Mouse (Mus musculus) limb, embryonic 13.5 days (tissue): ENCODE data around the gene Npr2. TPM values are rescaled to one million over a fixed set of nuclear protein-coding genes. Genes with fewer than 3 reads are reported as not detected.

Experiments
- ATAC-seq: fragments of 200-750 bp; cut with Nextera tagmentation; 2 replicates; pipeline ENCODE4 v1.8.0; 2017; ENCODE audit warnings: low read depth, moderate number of reproducible peaks, moderate TSS enrichment; ENCODE audit not compliant: low FRiP score
- H3K27ac ChIP-seq: fragments of 300-500 bp; sonication (generic); 2 replicates; pipeline ENCODE4 v1.5.1; 2015; ENCODE audit warnings: inconsistent platforms, mild to moderate bottlenecking, moderate library complexity
- H3K27me3 ChIP-seq: fragments of 300-500 bp; sonication (generic); 2 replicates; pipeline ENCODE4 v1.6.1; 2015; ENCODE audit warnings: mild to moderate bottlenecking, inconsistent platforms
- H3K36me3 ChIP-seq: fragments of 300-500 bp; sonication (generic); 2 replicates; pipeline ENCODE4 v1.6.1; 2015; ENCODE audit warnings: inconsistent platforms, mild to moderate bottlenecking, moderate library complexity
- H3K4me1 ChIP-seq: fragments of 300-500 bp; sonication (generic); 2 replicates; pipeline ENCODE4 v1.6.1; 2015; ENCODE audit warnings: inconsistent platforms
- H3K4me2 ChIP-seq: fragments of 300-500 bp; sonication (generic); replicated peaks from 2 replicates; pipeline ENCODE4 v1.6.1; 2015; ENCODE audit warnings: inconsistent platforms, mild to moderate bottlenecking, moderate library complexity
- H3K4me3 ChIP-seq: fragments of 300-500 bp; sonication (generic); 2 replicates; pipeline ENCODE4 v1.5.1; 2015; ENCODE audit warnings: moderate library complexity, mild to moderate bottlenecking, inconsistent platforms
- H3K9ac ChIP-seq: fragments of 300-500 bp; sonication (generic); 2 replicates; pipeline ENCODE4 v1.6.1; 2015; ENCODE audit warnings: mild to moderate bottlenecking, inconsistent platforms
- H3K9me3 ChIP-seq: fragments of 300-500 bp; sonication (generic); 2 replicates; pipeline ENCODE4 v1.6.1; 2016; ENCODE audit warnings: inconsistent platforms
- WGBS: fragments of 180-500 bp; shearing (Covaris S2); methylation state at CpG from one replicate; pipeline ENCODE4 v1.1.7; 2015; 5-methylcytosine and 5-hydroxymethylcytosine counted together
- polyA plus RNA-seq: library from polyadenylated mRNA; unstranded; fragments of >200 nt; fragmentation: Nextera tagmentation; extraction: Ambion mirVana; gene quantifications from 2 replicates; pipeline ENCODE4 v1.2.1, GENCODE M21; 2015

Gene Npr2
- polyA plus RNA-seq, 1 experiment from 2014 or later = 18.7 TPM

DNA sequence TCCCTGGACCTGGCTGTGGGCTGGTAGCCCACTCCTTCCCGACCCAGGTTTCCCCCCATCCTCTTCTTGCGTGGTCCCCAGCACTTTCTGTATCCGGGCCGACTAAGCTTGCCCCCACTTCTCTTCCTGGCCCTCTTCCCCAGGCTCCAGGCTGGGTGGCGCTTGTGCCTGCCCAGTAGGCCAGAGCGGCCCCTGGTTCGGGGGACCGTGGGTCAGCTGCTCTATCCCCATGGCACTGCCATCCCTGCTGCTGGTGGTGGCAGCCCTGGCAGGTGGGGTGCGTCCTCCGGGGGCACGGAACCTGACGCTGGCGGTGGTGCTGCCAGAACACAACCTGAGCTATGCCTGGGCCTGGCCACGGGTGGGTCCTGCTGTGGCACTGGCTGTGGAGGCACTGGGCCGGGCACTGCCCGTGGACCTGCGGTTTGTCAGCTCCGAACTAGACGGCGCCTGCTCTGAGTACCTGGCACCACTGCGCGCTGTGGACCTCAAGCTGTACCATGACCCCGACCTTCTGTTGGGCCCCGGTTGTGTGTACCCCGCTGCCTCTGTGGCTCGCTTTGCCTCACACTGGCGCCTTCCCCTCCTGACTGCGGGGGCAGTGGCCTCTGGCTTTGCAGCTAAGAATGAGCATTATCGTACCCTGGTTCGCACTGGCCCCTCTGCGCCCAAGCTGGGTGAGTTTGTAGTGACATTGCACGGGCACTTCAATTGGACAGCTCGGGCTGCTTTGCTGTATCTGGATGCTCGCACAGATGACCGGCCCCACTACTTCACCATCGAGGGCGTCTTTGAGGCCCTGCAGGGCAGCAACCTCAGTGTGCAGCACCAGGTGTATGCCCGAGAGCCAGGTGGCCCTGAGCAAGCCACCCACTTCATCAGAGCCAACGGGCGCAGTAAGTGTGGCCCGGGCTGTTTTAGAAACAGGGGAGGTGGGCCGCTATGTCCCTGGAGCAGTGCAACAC is 503 bp downstream of the Npr2 start:
- H3K9me3 ChIP-seq = no peaks in the 10 kb centered on the region
- peaks cover 45% of the 10 kb centered on the region for H3K4me1 ChIP-seq
- peak overlapping the region; percentile 94 for H3K4me2 ChIP-seq
- no peaks in the 10 kb centered on the region for H3K36me3 ChIP-seq
- ATAC-seq = 0 out of 2 replicates have a peak, but pooled peaks have one; percentile 25
- peaks cover 9% of the 10 kb centered on the region; the same call in 1 of the 2 replicates for H3K27me3 ChIP-seq
- peak overlapping the region; percentile 76 for H3K27ac ChIP-seq
- H3K4me3 ChIP-seq = peak overlapping the region; percentile 73
- peak overlapping the region; percentile 97 for H3K9ac ChIP-seq
- WGBS = 49% methylated on average over 42 of the region's 42 CpGs

DNA sequence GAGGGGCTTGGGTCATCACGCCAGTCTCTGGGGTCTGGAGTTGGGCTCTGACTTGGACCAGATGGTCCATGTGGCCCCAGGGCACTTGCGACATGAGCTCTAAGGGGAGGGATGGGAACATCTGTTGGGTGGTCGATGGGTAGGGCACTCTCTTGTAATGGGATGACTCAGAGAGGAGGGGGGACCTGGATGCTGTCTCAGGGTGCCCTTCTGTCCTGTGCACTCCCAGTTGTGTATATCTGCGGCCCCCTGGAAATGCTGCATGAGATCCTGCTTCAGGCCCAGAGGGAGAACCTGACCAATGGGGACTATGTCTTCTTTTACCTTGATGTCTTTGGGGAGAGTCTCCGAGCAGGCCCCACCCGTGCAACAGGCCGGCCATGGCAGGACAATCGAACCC is 1.6 kb downstream of the Npr2 start:
- ATAC-seq = no peak
- H3K4me3 ChIP-seq = peak overlapping the region; percentile 73

DNA sequence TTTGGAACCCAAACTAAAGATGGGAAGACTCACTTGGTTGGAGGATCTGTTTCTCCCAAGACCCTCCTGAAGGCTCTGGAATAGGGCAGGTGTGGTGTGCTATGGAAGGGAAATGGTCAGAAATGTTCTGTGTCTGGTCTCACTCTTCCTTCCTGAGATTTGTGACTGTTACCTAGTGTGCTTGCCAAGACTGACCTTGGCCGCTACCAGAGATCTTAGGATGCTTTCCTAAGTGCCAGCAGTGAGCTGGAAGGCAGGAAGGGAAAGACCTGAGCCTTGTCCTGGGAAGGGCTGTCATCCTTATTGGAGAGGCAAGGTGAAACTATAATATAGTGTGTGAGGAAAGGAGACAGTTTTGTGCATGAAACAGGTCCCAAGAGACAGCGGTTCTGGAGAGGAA is 2.0 kb downstream of the Npr2 start:
- Histone ChIP-seq H3K36me3 (no peaks in the 10 kb centered on the region), H3K9me3 (no peaks in the 10 kb centered on the region), H3K4me3 (no peak overlapping the region), H3K27me3 (peaks cover 9% of the 10 kb centered on the region; the same call in 1 of the 2 replicates), H3K9ac (peak overlapping the region; percentile 36; the same call in 1 of the 2 replicates), H3K27ac (no peak overlapping the region), H3K4me1 (peaks cover 45% of the 10 kb centered on the region), H3K4me2 (peak overlapping the region; percentile 94)
- 87% methylated on average over 2 of the region's 2 CpGs for WGBS
- no peak for ATAC-seq

More for the DNA sequence above, 1.6 kb downstream of the Npr2 start:
- Histone ChIP-seq H3K4me1 (peaks cover 45% of the 10 kb centered on the region), H3K36me3 (no peaks in the 10 kb centered on the region), H3K27ac (no peak overlapping the region), H3K9ac (peak overlapping the region; percentile 97), H3K27me3 (peaks cover 9% of the 10 kb centered on the region; the same call in 1 of the 2 replicates), H3K9me3 (no peaks in the 10 kb centered on the region), H3K4me2 (peak overlapping the region; percentile 94)
- 71% methylated on average over 8 of the region's 8 CpGs for WGBS

DNA sequence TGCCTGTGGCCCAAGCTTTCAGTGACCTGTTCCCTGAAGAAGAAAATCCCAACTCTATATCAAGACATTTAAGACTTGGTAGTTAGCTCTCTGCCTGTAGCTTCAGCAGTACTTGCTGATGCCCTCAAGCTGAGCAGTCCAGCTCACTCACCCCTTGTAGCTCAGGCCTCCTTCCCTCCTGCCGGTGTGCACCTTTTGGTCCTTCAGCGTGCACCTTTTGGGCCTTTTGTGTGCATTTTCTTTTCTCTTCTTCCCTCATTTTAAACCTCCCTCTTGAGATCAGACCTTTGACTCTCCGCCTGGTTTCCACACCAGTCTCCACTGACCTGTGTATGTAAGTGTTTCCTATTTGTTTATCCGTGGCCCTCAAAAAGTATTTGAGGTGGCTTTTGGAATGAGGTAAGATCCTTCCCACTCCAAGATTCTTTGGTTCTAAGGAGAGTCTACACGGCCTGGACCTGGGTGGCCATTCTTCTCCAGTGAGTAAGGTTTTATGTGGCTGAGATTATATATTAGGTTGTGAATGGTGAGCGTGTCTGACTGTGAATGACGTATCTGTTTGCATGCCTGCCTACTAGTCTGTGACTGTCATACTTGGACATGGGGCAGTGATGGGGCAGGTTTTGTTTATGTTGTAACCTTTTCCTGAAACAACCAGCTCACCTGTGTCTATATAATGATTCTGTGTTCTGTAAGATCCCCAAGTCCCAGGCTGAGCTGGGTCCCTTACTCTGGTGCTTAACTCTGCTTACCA is 3.1 kb downstream of the Npr2 start:
- Histone ChIP-seq H3K4me1 (peaks cover 45% of the 10 kb centered on the region), H3K27ac (no peak overlapping the region), H3K27me3 (peaks cover 9% of the 10 kb centered on the region; the same call in 1 of the 2 replicates), H3K4me2 (peak overlapping the region; percentile 94; the same call in 1 of the 2 replicates), H3K9me3 (no peaks in the 10 kb centered on the region), H3K4me3 (no peak overlapping the region), H3K9ac (no peak overlapping the region), H3K36me3 (no peaks in the 10 kb centered on the region)
- WGBS = 86% methylated on average over 7 of the region's 7 CpGs
- ATAC-seq = no peak

DNA sequence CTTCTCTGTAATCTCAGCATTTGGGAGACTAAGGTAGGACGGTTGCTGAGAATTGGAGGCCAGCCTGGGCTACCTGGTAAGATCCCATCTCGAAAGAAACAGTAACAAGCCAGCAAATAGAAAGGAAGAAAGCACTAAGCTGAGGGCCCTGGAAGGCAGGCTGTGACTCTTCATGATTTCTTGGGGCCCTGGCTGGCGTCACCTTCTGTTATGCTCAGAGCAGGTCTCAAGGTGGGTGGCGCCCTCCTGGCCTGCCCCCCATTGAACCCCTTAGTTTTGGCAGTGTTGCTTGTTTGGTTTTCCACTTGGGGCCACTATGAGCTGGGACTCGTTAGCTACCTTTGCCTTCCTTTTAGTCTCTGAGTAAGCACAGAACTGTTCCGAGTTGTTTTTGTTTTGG is 5.0 kb downstream of the Npr2 start:
- Histone ChIP-seq H3K27me3 (peaks cover 9% of the 10 kb centered on the region; the same call in 1 of the 2 replicates), H3K4me2 (no peak overlapping the region), H3K36me3 (peaks cover 10% of the 10 kb centered on the region), H3K9ac (no peak overlapping the region), H3K27ac (no peak overlapping the region), H3K4me3 (no peak overlapping the region), H3K4me1 (peaks cover 36% of the 10 kb centered on the region), H3K9me3 (no peaks in the 10 kb centered on the region)
- 79% methylated on average over 6 of the region's 6 CpGs for WGBS
- no peak for ATAC-seq

DNA sequence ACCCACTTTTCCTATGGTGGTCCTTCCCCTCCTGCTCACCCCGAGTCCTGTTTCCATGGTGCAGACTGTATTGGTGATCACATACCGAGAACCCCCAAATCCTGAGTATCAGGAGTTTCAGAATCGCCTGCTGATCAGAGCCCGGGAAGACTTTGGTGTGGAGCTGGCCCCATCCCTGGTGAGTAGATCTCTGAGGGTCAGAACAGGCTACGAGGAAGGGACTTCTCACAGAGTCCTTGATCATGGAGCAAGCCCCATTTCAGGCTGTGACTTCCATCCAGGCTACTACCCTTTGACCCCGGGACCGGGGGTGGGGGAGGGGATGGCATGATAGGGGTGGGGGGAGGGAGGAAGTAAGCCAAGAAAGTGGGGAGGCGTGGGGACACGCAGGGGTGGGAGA is 8.3 kb downstream of the Npr2 start:
- H3K27ac ChIP-seq = no peak overlapping the region
- 68% methylated on average over 9 of the region's 9 CpGs for WGBS
- H3K4me3 ChIP-seq = no peak overlapping the region
- H3K27me3 ChIP-seq = no peaks in the 10 kb centered on the region
- H3K9ac ChIP-seq = no peak overlapping the region
- H3K36me3 ChIP-seq = peaks cover 39% of the 10 kb centered on the region
- no peak overlapping the region for H3K4me2 ChIP-seq
- ATAC-seq = no peak
- H3K4me1 ChIP-seq = peaks cover 3% of the 10 kb centered on the region; the same call in 1 of the 2 replicates
- H3K9me3 ChIP-seq = no peaks in the 10 kb centered on the region

DNA sequence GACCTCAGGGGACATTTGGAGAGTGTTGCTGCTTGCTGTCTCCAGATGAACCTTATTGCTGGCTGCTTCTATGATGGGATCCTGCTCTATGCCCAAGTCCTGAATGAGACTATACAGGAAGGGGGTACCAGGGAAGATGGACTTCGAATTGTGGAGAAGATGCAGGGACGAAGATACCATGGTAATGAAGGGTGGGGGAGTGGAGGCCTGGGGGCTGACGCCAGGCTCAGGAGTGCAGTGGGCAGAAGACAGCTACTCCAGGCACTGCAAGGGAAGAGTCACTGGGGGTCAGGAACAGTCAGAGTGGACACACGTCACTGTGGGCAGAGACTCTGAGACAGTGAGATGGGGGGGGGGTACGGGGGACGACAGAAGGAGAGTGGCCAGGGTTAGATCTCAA is 8.8 kb downstream of the Npr2 start:
- H3K9ac ChIP-seq = no peak overlapping the region
- WGBS = 83% methylated on average over 6 of the region's 6 CpGs
- no peak overlapping the region for H3K27ac ChIP-seq
- H3K4me2 ChIP-seq = no peak overlapping the region
- H3K36me3 ChIP-seq = peaks cover 42% of the 10 kb centered on the region
- no peaks in the 10 kb centered on the region for H3K9me3 ChIP-seq
- H3K4me1 ChIP-seq = no peaks in the 10 kb centered on the region
- no peaks in the 10 kb centered on the region for H3K27me3 ChIP-seq
- no peak overlapping the region for H3K4me3 ChIP-seq
- no peak for ATAC-seq

DNA sequence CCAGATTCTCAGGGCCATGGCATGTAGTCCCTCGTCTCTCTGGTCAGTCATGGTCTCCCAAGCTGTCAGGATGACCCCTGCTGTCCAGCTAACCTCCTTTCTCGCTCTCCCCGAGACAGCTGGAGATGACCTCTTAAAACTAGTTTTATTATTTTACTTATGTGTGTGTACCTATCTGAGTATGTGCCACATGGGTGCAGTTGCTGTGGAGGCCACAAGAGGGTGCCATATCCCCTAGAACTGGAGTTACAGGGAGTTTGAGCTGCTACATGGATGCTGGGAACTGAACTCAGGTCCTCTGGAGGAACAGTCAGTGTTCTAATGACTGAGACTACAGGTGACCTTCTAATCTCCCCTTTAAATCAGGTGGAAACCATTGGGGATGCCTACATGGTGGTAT is 18.0 kb downstream of the Npr2 start:
- H3K9me3 ChIP-seq = peaks cover 8% of the 10 kb centered on the region; the same call in 1 of the 2 replicates
- no peaks in the 10 kb centered on the region; the same call in 1 of the 2 replicates for H3K4me1 ChIP-seq
- H3K36me3 ChIP-seq = peaks cover 72% of the 10 kb centered on the region
- H3K9ac ChIP-seq = no peak overlapping the region
- H3K27ac ChIP-seq = no peak overlapping the region
- no peaks in the 10 kb centered on the region for H3K27me3 ChIP-seq
- no peak for ATAC-seq
- 94% methylated on average over 3 of the region's 3 CpGs for WGBS
- H3K4me2 ChIP-seq = no peak overlapping the region
- no peak overlapping the region for H3K4me3 ChIP-seq

DNA sequence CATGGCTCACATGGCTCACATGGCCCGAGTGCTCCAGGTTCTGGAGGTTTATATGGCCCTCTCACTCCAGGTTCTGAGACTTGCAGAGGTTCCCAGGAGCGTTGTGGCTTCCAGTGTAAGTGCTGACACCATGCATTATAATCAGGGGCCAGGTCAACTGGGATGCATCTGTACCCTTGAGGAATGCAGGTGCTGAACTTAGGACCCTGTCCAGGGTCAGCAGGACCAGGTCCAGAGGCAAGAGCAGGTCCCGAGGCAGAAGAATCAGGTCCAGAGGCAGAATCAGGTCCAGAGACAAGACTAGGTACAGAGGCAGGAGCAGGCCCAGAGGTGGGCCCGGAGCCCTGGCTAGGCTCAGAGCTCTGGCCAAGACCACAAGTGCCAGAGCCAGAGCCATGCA is 21.0 kb downstream of the Npr2 start:
- H3K9me3 ChIP-seq = peaks cover 8% of the 10 kb centered on the region; the same call in 1 of the 2 replicates
- H3K9ac ChIP-seq = no peak overlapping the region
- H3K4me2 ChIP-seq = peak overlapping the region; percentile 55
- ATAC-seq = no peak
- H3K4me1 ChIP-seq = peaks cover 10% of the 10 kb centered on the region
- 87% methylated on average over 4 of the region's 4 CpGs for WGBS
- peak overlapping the region; percentile 25; the same call in 1 of the 2 replicates for H3K4me3 ChIP-seq
- no peaks in the 10 kb centered on the region for H3K27me3 ChIP-seq
- peaks cover 45% of the 10 kb centered on the region for H3K36me3 ChIP-seq
- H3K27ac ChIP-seq = no peak overlapping the region

DNA sequence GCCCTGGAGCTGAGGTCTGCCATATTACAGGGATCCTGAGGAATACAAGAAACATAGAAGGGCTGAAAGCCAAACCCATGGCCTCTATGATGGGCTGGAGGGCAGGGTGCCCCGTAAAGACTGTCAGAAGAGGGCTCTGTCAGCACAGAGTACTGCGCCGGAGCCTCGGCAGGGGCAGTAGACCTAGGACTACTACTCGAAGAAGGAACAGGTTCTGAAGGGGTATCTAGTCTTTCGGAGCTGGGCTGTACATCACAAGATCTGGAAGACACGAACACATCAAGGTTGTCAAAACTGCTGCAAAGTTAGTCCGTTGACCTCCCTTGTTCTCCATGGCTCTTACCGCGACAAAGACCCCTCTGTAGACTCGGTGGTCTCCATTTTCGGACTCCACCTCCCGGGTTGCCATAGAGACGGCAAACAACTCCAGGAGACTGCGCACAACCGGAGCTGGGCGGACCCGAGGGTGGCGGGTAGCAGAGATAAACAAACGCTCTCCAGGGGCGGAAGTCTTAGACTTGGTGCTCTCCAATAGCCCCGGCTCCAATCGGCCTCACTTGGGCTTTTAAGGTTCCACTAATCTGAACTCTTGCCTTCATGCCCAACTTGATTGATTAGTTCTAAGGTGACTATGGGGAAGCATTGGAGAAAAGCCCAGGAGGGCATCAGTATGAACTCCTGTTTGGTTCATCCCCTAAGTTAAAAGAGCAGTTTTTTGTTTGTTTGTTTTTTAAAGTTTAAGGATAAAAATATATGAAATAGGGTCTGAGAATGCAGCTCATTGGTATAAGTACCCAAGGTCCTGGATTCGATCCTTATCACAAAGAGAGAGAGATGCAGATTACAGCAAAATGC is 21.7 kb downstream of the Npr2 start, which contains the start of gene Spag8:
Spag8 (minus strand) TSS at position 434 of the 855 bp plus-strand sequence.
- Histone ChIP-seq H3K9me3 (peaks cover 8% of the 10 kb centered on the region; the same call in 1 of the 2 replicates), H3K9ac (no peak within 1 kb of the TSS), H3K4me2 (peak within 1 kb of the TSS; percentile 55), H3K27me3 (no peaks in the 10 kb centered on the region), H3K4me1 (peaks cover 10% of the 10 kb centered on the region), H3K36me3 (peaks cover 38% of the 10 kb centered on the region), H3K27ac (no peak within 1 kb of the TSS), H3K4me3 (peak within 1 kb of the TSS; percentile 25)
- ATAC-seq = no peak
- WGBS = 19% methylated on average over 24 of the region's 24 CpGs

DNA sequence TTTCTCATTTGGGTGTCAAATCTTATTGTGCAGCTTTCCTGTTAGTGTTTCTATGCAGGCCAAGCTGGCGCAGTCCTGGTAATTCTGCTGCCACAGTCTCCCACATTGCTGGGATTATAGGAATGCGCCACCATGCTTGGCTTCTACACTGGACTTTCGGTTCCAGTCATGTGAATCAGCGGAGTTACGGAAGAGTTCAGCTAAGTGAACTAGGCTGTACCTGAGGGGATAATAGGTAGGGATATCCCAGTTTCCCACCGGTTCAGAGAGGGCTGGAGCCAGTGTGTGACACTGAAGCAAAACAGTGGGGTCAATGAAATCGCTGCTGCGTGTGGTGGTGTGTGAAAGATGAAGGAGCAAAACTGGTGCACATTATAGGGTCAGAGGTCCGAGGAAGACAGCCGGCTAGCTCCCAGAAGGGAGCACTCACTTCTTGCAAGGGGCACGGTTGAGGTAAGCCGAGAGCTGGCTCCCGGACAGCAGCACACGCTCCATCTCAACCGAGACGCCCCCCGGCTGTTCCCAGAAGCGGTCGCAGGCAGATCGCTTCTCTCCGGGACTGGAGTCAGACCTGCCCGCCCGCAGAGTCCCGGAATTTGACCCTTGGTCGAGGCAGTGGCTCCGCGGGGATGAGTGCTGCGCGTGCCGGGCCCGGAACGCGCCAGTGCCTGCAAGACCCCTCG is 24.1 kb downstream of the Npr2 start:
- H3K27ac ChIP-seq = peak overlapping the region; percentile 85
- peak overlapping the region; percentile 82 for H3K4me3 ChIP-seq
- H3K36me3 ChIP-seq = peaks cover 17% of the 10 kb centered on the region
- H3K9me3 ChIP-seq = no peaks in the 10 kb centered on the region
- peaks cover 10% of the 10 kb centered on the region for H3K27me3 ChIP-seq
- peak; percentile 49 for ATAC-seq
- WGBS = 5% methylated on average over 34 of the region's 34 CpGs
- peak overlapping the region; percentile 77 for H3K4me2 ChIP-seq
- peaks cover 10% of the 10 kb centered on the region for H3K4me1 ChIP-seq
- H3K9ac ChIP-seq = peak overlapping the region; percentile 91
